Mouse (Mus musculus) embryo, embryonic 9.5 days (tissue): ENCODE measurements around the gene Sass6.
"Not testable (repeated sequence)": the region's sequence is repeated elsewhere in the genome, so short reads cannot be mapped to it uniquely, and the experiment has no call there.

Source experiments
- DNase-seq: peaks from one replicate; pipeline ENCODE4 v3.0.0-alpha.2; 2017; ENCODE audit errors: extremely low spot score

Gene Sass6

GRCm38 (mm10) chr3:116664281-116664680 lies 69.5 kb downstream of the Sass6 start:
- DNase-seq, result not testable (repeated sequence)
